Mouse (Mus musculus): ENCODE results near the gene Fgfr2. TPM values are rescaled to one million over a fixed set of nuclear protein-coding genes. Genes with fewer than 3 reads are reported as not detected.
"Not testable (repeated sequence)": the region's sequence is repeated elsewhere in the genome, so short reads cannot be mapped to it uniquely, and the experiment has no call there.

The Fgfr2 gene
- polyA plus RNA-seq, 1 experiment from 2014 or later: 93.6 TPM

- H3K4me3 ChIP-seq (ENCODE audit: low read depth, low read length): no peak overlapping the region
- H3K27ac ChIP-seq (ENCODE audit: low read depth, low read length): no peak overlapping the region
- H3K4me2 ChIP-seq (ENCODE audit: low read depth, low read length, severe bottlenecking): no peak overlapping the region
- no peaks in the 10 kb centered on the region for H3K9me3 ChIP-seq (ENCODE audit: control insufficient read depth, low read length)
- H3K27me3 ChIP-seq (ENCODE audit: control insufficient read depth, insufficient read depth, low read length): no peaks in the 10 kb centered on the region
- H3K9ac ChIP-seq (ENCODE audit: low read length): no peak overlapping the region; the same call in 1 of the 2 replicates
- no peaks in the 10 kb centered on the region; the same call in 1 of the 2 replicates for H3K36me3 ChIP-seq (ENCODE audit: control insufficient read depth, insufficient read depth, low read length)
- H3K4me1 ChIP-seq (replicated peaks; ENCODE audit: control insufficient read depth, insufficient read depth, low read length): peaks cover 2% of the 10 kb centered on the region; the same call in 1 of the 2 replicates
- 73% methylated on average over 9 of the region's 9 CpGs for WGBS
- peak; percentile 79 for ATAC-seq (replicated peaks; ENCODE audit: low FRiP score)
- DNase-seq (ENCODE audit: low spot score): peak; percentile 66
Measured at GRCm38 (mm10) chr7:130673169-130674033, 2449.7 kb downstream of the Fgfr2 start.

- Histone ChIP-seq H3K9ac (ENCODE audit: low read length) (no peak overlapping the region), H3K36me3 (ENCODE audit: control insufficient read depth, insufficient read depth, low read length) (no peaks in the 10 kb centered on the region; the same call in 1 of the 2 replicates), H3K4me3 (ENCODE audit: low read depth, low read length) (no peak overlapping the region), H3K4me2 (ENCODE audit: low read depth, low read length, severe bottlenecking) (no peak overlapping the region), H3K27ac (ENCODE audit: low read depth, low read length) (no peak overlapping the region), H3K9me3 (ENCODE audit: control insufficient read depth, low read length) (no peaks in the 10 kb centered on the region), H3K4me1 (replicated peaks; ENCODE audit: control insufficient read depth, insufficient read depth, low read length) (0 out of 2 replicates have a peak, but pooled peaks cover 2% of the 10 kb centered on the region), H3K27me3 (ENCODE audit: control insufficient read depth, insufficient read depth, low read length) (no peaks in the 10 kb centered on the region)
- 77% methylated on average over 6 of the region's 6 CpGs for WGBS
- ATAC-seq (replicated peaks; ENCODE audit: low FRiP score) (no peak), DNase-seq (ENCODE audit: low spot score) (no peak)
Measured at GRCm38 (mm10) chr7:130671301-130671700, 2451.8 kb downstream of the Fgfr2 start.

GRCm38 (mm10) chr7:130670358-130670757, 2452.8 kb downstream of the Fgfr2 start:
- Histone ChIP-seq H3K36me3 (ENCODE audit: control insufficient read depth, insufficient read depth, low read length) (no peaks in the 10 kb centered on the region), H3K4me2 (ENCODE audit: low read depth, low read length, severe bottlenecking) (no peak overlapping the region), H3K27me3 (ENCODE audit: control insufficient read depth, insufficient read depth, low read length) (no peaks in the 10 kb centered on the region), H3K4me1 (replicated peaks; ENCODE audit: control insufficient read depth, insufficient read depth, low read length) (0 out of 2 replicates have a peak, but pooled peaks cover 2% of the 10 kb centered on the region), H3K9ac (ENCODE audit: low read length) (no peak overlapping the region), H3K4me3 (ENCODE audit: low read depth, low read length) (no peak overlapping the region), H3K27ac (ENCODE audit: low read depth, low read length) (no peak overlapping the region), H3K9me3 (ENCODE audit: control insufficient read depth, low read length) (no peaks in the 10 kb centered on the region)
- DNase-seq (ENCODE audit: low spot score) (no peak), ATAC-seq (replicated peaks; ENCODE audit: low FRiP score) (no peak)
- WGBS: 82% methylated on average over 4 of the region's 4 CpGs

GRCm38 (mm10) chr7:130669370-130669881, 2453.7 kb downstream of the Fgfr2 start:
- H3K27ac ChIP-seq (ENCODE audit: low read depth, low read length): peak overlapping the region; percentile 48; the same call in 1 of the 2 replicates
- no peak for DNase-seq (ENCODE audit: low spot score)
- H3K4me2 ChIP-seq (ENCODE audit: low read depth, low read length, severe bottlenecking): no peak overlapping the region
- no peaks in the 10 kb centered on the region for H3K27me3 ChIP-seq (ENCODE audit: control insufficient read depth, insufficient read depth, low read length)
- no peaks in the 10 kb centered on the region; the same call in 1 of the 2 replicates for H3K36me3 ChIP-seq (ENCODE audit: control insufficient read depth, insufficient read depth, low read length)
- no peak overlapping the region for H3K9ac ChIP-seq (ENCODE audit: low read length)
- 74% methylated on average over 8 of the region's 8 CpGs for WGBS
- no peak for ATAC-seq (replicated peaks; ENCODE audit: low FRiP score)
- H3K4me1 ChIP-seq (replicated peaks; ENCODE audit: control insufficient read depth, insufficient read depth, low read length): 0 out of 2 replicates have a peak, but pooled peaks cover 2% of the 10 kb centered on the region
- H3K4me3 ChIP-seq (ENCODE audit: low read depth, low read length): no peak overlapping the region
- H3K9me3 ChIP-seq (ENCODE audit: control insufficient read depth, low read length): no peaks in the 10 kb centered on the region

- no peak overlapping the region for H3K4me3 ChIP-seq (ENCODE audit: low read depth, low read length)
- DNase-seq (ENCODE audit: low spot score) (no peak), ATAC-seq (replicated peaks; ENCODE audit: low FRiP score) (no peak)
- no peaks in the 10 kb centered on the region; the same call in 1 of the 2 replicates for H3K36me3 ChIP-seq (ENCODE audit: control insufficient read depth, insufficient read depth, low read length)
- peak overlapping the region; percentile 48 for H3K27ac ChIP-seq (ENCODE audit: low read depth, low read length)
- no peaks in the 10 kb centered on the region for H3K9me3 ChIP-seq (ENCODE audit: control insufficient read depth, low read length)
- no peaks in the 10 kb centered on the region for H3K27me3 ChIP-seq (ENCODE audit: control insufficient read depth, insufficient read depth, low read length)
- no peak overlapping the region for H3K4me2 ChIP-seq (ENCODE audit: low read depth, low read length, severe bottlenecking)
- 71% methylated on average over 7 of the region's 7 CpGs for WGBS
- H3K9ac ChIP-seq (ENCODE audit: low read length): no peak overlapping the region
- H3K4me1 ChIP-seq (replicated peaks; ENCODE audit: control insufficient read depth, insufficient read depth, low read length): 0 out of 2 replicates have a peak, but pooled peaks cover 2% of the 10 kb centered on the region
Measured at GRCm38 (mm10) chr7:130668729-130669281, 2454.3 kb downstream of the Fgfr2 start.

GRCm38 (mm10) chr7:130668013-130668412, 2455.1 kb downstream of the Fgfr2 start:
- H3K9me3 ChIP-seq (ENCODE audit: control insufficient read depth, low read length); H3K4me2 ChIP-seq (ENCODE audit: low read depth, low read length, severe bottlenecking); H3K27me3 ChIP-seq (ENCODE audit: control insufficient read depth, insufficient read depth, low read length); H3K27ac ChIP-seq (ENCODE audit: low read depth, low read length); H3K36me3 ChIP-seq (ENCODE audit: control insufficient read depth, insufficient read depth, low read length); H3K4me3 ChIP-seq (ENCODE audit: low read depth, low read length); H3K9ac ChIP-seq (ENCODE audit: low read length); DNase-seq (ENCODE audit: low spot score); ATAC-seq (replicated peaks; ENCODE audit: low FRiP score); H3K4me1 ChIP-seq (replicated peaks; ENCODE audit: control insufficient read depth, insufficient read depth, low read length): not testable (repeated sequence)
- 77% methylated on average over 1 of the region's 1 CpGs for WGBS

- H3K27me3 ChIP-seq (ENCODE audit: control insufficient read depth, insufficient read depth, low read length): no peaks in the 10 kb centered on the region
- 95% methylated on average over 9 of the region's 9 CpGs for WGBS
- H3K4me1 ChIP-seq (replicated peaks; ENCODE audit: control insufficient read depth, insufficient read depth, low read length): peaks cover 5% of the 10 kb centered on the region; the same call in 1 of the 2 replicates
- no peak overlapping the region for H3K27ac ChIP-seq (ENCODE audit: low read depth, low read length)
- no peak overlapping the region for H3K4me2 ChIP-seq (ENCODE audit: low read depth, low read length, severe bottlenecking)
- no peaks in the 10 kb centered on the region; the same call in 1 of the 2 replicates for H3K36me3 ChIP-seq (ENCODE audit: control insufficient read depth, insufficient read depth, low read length)
- ATAC-seq (replicated peaks; ENCODE audit: low FRiP score) (no peak), DNase-seq (ENCODE audit: low spot score) (no peak)
- H3K9ac ChIP-seq (ENCODE audit: low read length): no peak overlapping the region
- no peaks in the 10 kb centered on the region for H3K9me3 ChIP-seq (ENCODE audit: control insufficient read depth, low read length)
- no peak overlapping the region for H3K4me3 ChIP-seq (ENCODE audit: low read depth, low read length)
Measured at GRCm38 (mm10) chr7:130665358-130665757, 2457.8 kb downstream of the Fgfr2 start.

GRCm38 (mm10) chr7:130664629-130665028, 2458.5 kb downstream of the Fgfr2 start:
- no peak for ATAC-seq (replicated peaks; ENCODE audit: low FRiP score)
- peaks cover 5% of the 10 kb centered on the region; the same call in 1 of the 2 replicates for H3K4me1 ChIP-seq (replicated peaks; ENCODE audit: control insufficient read depth, insufficient read depth, low read length)
- no peak overlapping the region for H3K4me2 ChIP-seq (ENCODE audit: low read depth, low read length, severe bottlenecking)
- no peak overlapping the region for H3K9ac ChIP-seq (ENCODE audit: low read length)
- no peaks in the 10 kb centered on the region for H3K27me3 ChIP-seq (ENCODE audit: control insufficient read depth, insufficient read depth, low read length)
- no peak for DNase-seq (ENCODE audit: low spot score)
- H3K9me3 ChIP-seq (ENCODE audit: control insufficient read depth, low read length): no peaks in the 10 kb centered on the region
- H3K4me3 ChIP-seq (ENCODE audit: low read depth, low read length): no peak overlapping the region
- H3K27ac ChIP-seq (ENCODE audit: low read depth, low read length): no peak overlapping the region
- no peaks in the 10 kb centered on the region; the same call in 1 of the 2 replicates for H3K36me3 ChIP-seq (ENCODE audit: control insufficient read depth, insufficient read depth, low read length)
- 87% methylated on average over 5 of the region's 5 CpGs for WGBS
